Mouse (Mus musculus) midbrain, embryonic 12.5 days (tissue): ENCODE measurements at regions not wholly inside any gene's neighbourhood (a gene's known extent, or its start where the extent isn't known, plus 50 kb on each side); places are given as distances from the start of the nearest gene placed in this dataset.

Experiments used
- ATAC-seq: fragments of 200-750 bp; cut with Nextera tagmentation; 2 replicates; pipeline ENCODE4 v1.8.0; 2017; ENCODE audit warnings: low read depth, moderate TSS enrichment, moderate library complexity; ENCODE audit not compliant: low FRiP score
- H3K27ac ChIP-seq: fragments of 300-500 bp; sonication (generic); replicated peaks from 2 replicates; pipeline ENCODE4 v1.5.1; 2016; ENCODE audit warnings: mild to moderate bottlenecking
- H3K27me3 ChIP-seq: fragments of 300-500 bp; sonication (generic); 2 replicates; pipeline ENCODE4 v1.6.1; 2016; ENCODE audit warnings: mild to moderate bottlenecking
- H3K36me3 ChIP-seq: fragments of 300-500 bp; sonication (generic); 2 replicates; pipeline ENCODE4 v1.6.1; 2016
- H3K4me1 ChIP-seq: fragments of 300-500 bp; sonication (generic); 2 replicates; pipeline ENCODE4 v1.6.1; 2016
- H3K4me2 ChIP-seq: fragments of 300-500 bp; sonication (generic); replicated peaks from 2 replicates; pipeline ENCODE4 v1.6.1; 2016; ENCODE audit warnings: mild to moderate bottlenecking, moderate library complexity
- H3K4me3 ChIP-seq: fragments of 300-500 bp; sonication (generic); 2 replicates; pipeline ENCODE4 v1.5.1; 2016; ENCODE audit warnings: mild to moderate bottlenecking
- H3K9ac ChIP-seq: fragments of 300-500 bp; sonication (generic); replicated peaks from 2 replicates; pipeline ENCODE4 v1.6.1; 2016; ENCODE audit warnings: mild to moderate bottlenecking, moderate library complexity
- H3K9me3 ChIP-seq: fragments of 300-500 bp; sonication (generic); 2 replicates; pipeline ENCODE4 v1.6.1; 2016; ENCODE audit warnings: mild to moderate bottlenecking
- WGBS: fragments of 180-500 bp; shearing (Covaris S2); methylation state at CpG from one replicate; pipeline ENCODE4 v1.1.7; 2016; 5-methylcytosine and 5-hydroxymethylcytosine counted together

GRCm38 (mm10) chr5:40780363-40780762, 927.6 kb downstream of the Rab28 start:
- no peaks in the 10 kb centered on the region for H3K36me3 ChIP-seq
- H3K4me1 ChIP-seq: no peaks in the 10 kb centered on the region
- WGBS: 61% methylated on average over 1 of the region's 1 CpGs
- H3K9ac ChIP-seq: no peak overlapping the region
- H3K4me2 ChIP-seq: no peak overlapping the region
- H3K4me3 ChIP-seq: no peak overlapping the region
- no peak overlapping the region for H3K27ac ChIP-seq
- no peak for ATAC-seq
- H3K9me3 ChIP-seq: no peaks in the 10 kb centered on the region
- no peaks in the 10 kb centered on the region for H3K27me3 ChIP-seq

DNA sequence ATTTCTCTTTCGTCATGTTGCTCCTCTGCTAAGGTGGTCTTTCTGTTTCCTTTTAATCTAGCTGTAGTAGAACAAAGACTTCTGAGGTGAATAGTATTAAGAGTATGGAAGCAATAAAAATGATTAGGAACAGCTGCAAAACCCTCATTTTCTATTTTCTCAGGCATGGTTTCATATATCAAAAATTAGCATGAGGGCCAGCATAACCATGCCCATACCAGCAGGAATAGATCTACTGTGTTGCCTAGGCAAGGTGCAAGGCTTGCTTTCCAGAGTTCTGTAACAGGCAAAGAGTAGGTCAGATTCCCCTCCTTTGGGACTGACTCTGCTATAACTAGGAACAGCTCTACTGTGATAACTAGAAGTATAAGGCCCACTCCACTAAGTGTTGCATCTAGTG, 928.1 kb downstream of the Rab28 start:
- no peaks in the 10 kb centered on the region for H3K4me1 ChIP-seq
- ATAC-seq: no peak
- no peaks in the 10 kb centered on the region for H3K27me3 ChIP-seq
- H3K27ac ChIP-seq: no peak overlapping the region
- WGBS: 88% methylated on average over 1 of the region's 1 CpGs
- H3K9ac ChIP-seq: no peak overlapping the region
- H3K9me3 ChIP-seq: no peaks in the 10 kb centered on the region
- H3K4me2 ChIP-seq: no peak overlapping the region
- no peak overlapping the region for H3K4me3 ChIP-seq
- H3K36me3 ChIP-seq: no peaks in the 10 kb centered on the region

- Histone ChIP-seq H3K27ac (no peak overlapping the region), H3K4me2 (no peak overlapping the region), H3K36me3 (no peaks in the 10 kb centered on the region), H3K9ac (no peak overlapping the region), H3K4me3 (no peak overlapping the region), H3K4me1 (no peaks in the 10 kb centered on the region), H3K9me3 (no peaks in the 10 kb centered on the region), H3K27me3 (no peaks in the 10 kb centered on the region)
- 96% methylated on average over 2 of the region's 2 CpGs for WGBS
- ATAC-seq: no peak
These were observed 932.1 kb downstream of the Rab28 start for GRCm38 (mm10) chr5:40775856-40776255.

- no peak for ATAC-seq
- H3K9ac ChIP-seq: no peak overlapping the region
- H3K4me2 ChIP-seq: no peak overlapping the region
- H3K27me3 ChIP-seq: no peaks in the 10 kb centered on the region
- no peaks in the 10 kb centered on the region for H3K9me3 ChIP-seq
- no peak overlapping the region for H3K27ac ChIP-seq
- no peaks in the 10 kb centered on the region for H3K4me1 ChIP-seq
- no peaks in the 10 kb centered on the region for H3K36me3 ChIP-seq
- 80% methylated on average over 2 of the region's 2 CpGs for WGBS
- no peak overlapping the region for H3K4me3 ChIP-seq
These were observed 947.7 kb downstream of the Rab28 start for GRCm38 (mm10) chr5:40760224-40760623.

GRCm38 (mm10) chr5:40750044-40750443, 957.9 kb downstream of the Rab28 start:
- 74% methylated on average over 1 of the region's 1 CpGs for WGBS
- H3K27ac ChIP-seq: no peak overlapping the region
- no peak overlapping the region for H3K4me2 ChIP-seq
- no peak overlapping the region for H3K4me3 ChIP-seq
- no peak overlapping the region for H3K9ac ChIP-seq
- H3K36me3 ChIP-seq: no peaks in the 10 kb centered on the region
- no peaks in the 10 kb centered on the region for H3K4me1 ChIP-seq
- H3K9me3 ChIP-seq: no peaks in the 10 kb centered on the region
- no peaks in the 10 kb centered on the region for H3K27me3 ChIP-seq
- no peak for ATAC-seq

- H3K9me3 ChIP-seq: no peaks in the 10 kb centered on the region
- no peaks in the 10 kb centered on the region for H3K4me1 ChIP-seq
- no peak overlapping the region for H3K4me2 ChIP-seq
- H3K36me3 ChIP-seq: no peaks in the 10 kb centered on the region
- 87% methylated on average over 7 of the region's 7 CpGs for WGBS
- no peaks in the 10 kb centered on the region for H3K27me3 ChIP-seq
- no peak overlapping the region for H3K4me3 ChIP-seq
- H3K9ac ChIP-seq: no peak overlapping the region
- ATAC-seq: no peak
- H3K27ac ChIP-seq: no peak overlapping the region
These were observed 972.3 kb downstream of the Rab28 start for GRCm38 (mm10) chr5:40735660-40736059.

DNA sequence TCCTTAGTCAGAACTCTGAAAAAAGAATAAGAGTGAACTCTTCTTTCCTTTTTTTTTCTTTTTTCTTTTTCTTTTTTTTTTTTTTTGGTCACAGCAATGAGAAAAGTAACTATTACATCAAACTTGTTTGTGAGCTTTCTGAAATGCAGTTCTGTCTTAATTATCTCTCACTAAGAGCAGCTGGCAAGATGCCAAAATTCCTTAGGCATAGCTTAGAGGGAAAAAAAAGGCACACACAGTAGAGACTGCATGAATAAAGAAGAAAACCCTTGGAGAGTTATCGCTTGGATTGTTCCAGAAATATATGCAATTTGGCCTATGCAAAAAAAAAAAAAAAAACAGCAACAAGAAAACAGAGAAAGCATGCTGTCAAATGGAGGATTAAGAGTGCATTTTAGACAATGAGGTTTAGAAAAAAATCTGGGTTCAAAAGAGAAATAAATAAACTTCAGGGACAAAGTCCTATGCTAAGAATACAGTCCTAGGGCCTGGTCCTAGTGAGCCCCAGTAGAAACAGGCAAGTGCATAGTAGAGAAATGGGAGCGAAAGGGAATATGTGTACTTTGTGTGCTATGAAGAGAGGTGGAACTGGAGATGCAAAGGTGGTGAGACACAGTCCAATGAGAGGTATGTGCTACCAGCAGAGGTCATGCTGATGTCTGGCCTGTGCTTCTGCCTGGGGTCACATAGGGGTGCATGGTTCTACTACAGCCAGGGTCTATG, 974.0 kb downstream of the Rab28 start:
- Histone ChIP-seq H3K4me1 (no peaks in the 10 kb centered on the region), H3K9me3 (no peaks in the 10 kb centered on the region), H3K4me3 (no peak overlapping the region), H3K9ac (no peak overlapping the region), H3K4me2 (no peak overlapping the region), H3K27me3 (no peaks in the 10 kb centered on the region), H3K27ac (no peak overlapping the region), H3K36me3 (no peaks in the 10 kb centered on the region)
- 82% methylated on average over 2 of the region's 2 CpGs for WGBS
- ATAC-seq: peak; percentile 49; the same call in 1 of the 2 replicates

DNA sequence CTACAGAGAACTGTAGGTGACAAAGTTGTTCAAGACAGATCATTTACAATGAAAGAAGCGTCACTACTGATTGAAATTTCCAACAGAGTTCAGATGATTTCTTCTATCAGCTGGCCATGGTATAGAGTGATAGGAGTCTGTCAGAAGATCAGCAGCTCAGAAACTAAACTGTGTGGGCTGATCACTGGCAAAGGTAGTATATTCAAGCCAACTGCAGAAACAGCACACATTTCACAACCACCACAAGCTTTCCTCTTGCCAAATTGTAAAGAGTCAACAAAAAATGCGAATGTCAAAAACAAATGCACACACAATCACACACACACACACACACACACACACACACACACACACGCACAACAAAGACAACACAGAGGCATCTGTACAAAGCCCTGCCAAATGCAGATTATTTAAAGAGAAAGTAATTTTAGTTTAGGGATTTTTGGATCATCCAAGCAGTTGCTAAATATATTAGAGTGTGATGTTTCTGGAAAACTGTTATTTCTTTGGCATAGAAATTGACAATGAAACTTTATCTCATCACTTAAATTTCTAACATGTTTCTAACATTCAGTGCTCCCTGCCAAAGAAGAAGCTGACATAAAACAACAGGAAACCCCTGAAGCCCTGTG, 959.3 kb upstream of the Hs3st1 start:
- 89% methylated on average over 3 of the region's 3 CpGs for WGBS
- ATAC-seq: no peak
- H3K9me3 ChIP-seq: no peaks in the 10 kb centered on the region
- no peaks in the 10 kb centered on the region for H3K4me1 ChIP-seq
- no peaks in the 10 kb centered on the region for H3K36me3 ChIP-seq
- H3K9ac ChIP-seq: no peak overlapping the region
- no peak overlapping the region for H3K4me3 ChIP-seq
- no peak overlapping the region for H3K4me2 ChIP-seq
- H3K27ac ChIP-seq: no peak overlapping the region
- no peaks in the 10 kb centered on the region for H3K27me3 ChIP-seq

DNA sequence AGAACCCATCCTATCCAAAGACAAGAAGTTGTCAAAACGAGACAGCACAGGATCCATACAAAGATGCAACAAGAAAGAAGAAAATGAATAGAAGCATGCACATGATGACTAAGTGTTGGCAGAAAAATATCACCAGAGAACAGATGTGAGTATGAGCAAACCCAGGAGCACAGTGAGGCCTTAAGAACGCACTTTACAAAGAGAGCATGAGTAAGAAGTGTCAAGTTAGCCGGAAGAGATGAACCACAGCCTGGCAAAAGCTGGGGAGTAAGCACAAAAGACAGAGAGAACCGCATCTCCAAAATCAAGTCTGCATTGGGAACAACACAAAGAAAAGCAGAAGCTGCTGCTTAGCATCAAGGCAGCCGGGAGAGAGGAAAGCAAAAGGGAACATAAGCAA, 946.4 kb upstream of the Hs3st1 start:
- Histone ChIP-seq H3K4me3 (no peak overlapping the region), H3K4me2 (no peak overlapping the region), H3K27me3 (no peaks in the 10 kb centered on the region), H3K9ac (no peak overlapping the region), H3K27ac (no peak overlapping the region), H3K9me3 (no peaks in the 10 kb centered on the region), H3K36me3 (no peaks in the 10 kb centered on the region), H3K4me1 (no peaks in the 10 kb centered on the region)
- WGBS: 79% methylated on average over 5 of the region's 5 CpGs
- ATAC-seq: no peak

DNA sequence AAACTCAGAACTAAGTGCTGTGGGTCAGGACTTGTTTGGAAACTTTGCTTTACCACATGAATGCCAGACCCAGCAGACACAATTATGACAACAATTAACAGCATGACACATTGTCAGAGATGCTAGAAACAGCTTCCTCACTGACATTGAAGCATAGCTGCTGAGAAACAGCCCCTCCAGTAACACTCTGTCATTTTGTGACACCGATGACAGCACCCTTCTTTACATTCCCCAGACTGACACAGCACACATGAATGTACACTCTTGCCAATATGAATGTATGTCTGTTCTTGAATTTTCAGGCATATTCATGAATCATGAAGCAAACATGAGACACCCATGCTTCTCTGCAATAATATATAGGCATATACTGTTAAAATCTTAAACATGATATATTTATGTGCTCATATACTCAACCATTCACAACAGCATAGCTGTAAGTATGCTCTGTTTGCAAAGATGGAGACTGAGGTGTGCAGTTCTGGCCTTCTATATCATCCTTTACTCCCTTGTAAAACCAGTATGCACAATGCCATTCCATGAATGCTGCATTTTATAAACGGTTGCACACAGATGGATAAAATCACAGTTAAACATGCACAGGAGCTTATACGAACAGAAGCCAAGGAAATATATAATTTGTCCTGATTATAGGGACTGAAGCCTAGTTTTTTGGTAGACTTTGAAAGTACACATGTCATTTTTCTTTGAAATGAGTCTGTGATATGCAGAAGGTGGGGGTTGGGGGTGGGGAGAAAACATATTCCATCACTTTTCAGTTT, 942.4 kb upstream of the Hs3st1 start:
- WGBS: 87% methylated on average over 3 of the region's 3 CpGs

More for the DNA sequence above, 942.4 kb upstream of the Hs3st1 start:
- Histone ChIP-seq H3K9me3 (no peaks in the 10 kb centered on the region), H3K27ac (no peak overlapping the region), H3K9ac (no peak overlapping the region), H3K27me3 (no peaks in the 10 kb centered on the region), H3K4me3 (no peak overlapping the region), H3K4me1 (no peaks in the 10 kb centered on the region), H3K4me2 (no peak overlapping the region), H3K36me3 (no peaks in the 10 kb centered on the region)
- ATAC-seq: no peak
